Mouse (Mus musculus) left cerebral cortex, postnatal 4 days (tissue): Measurements from ENCODE around the gene Zbtb7a. TPM values are rescaled to one million over a fixed set of nuclear protein-coding genes. Genes with fewer than 3 reads are reported as not detected.

Source experiments
- DNase-seq: peaks from one replicate; pipeline ENCODE4 v3.0.0-alpha.2; 2022
- intact Hi-C: fragments of 180-260 bp; cut with DNase I; formaldehyde crosslinking; loops from one replicate; pipeline ENCODE4 v1.15.1; 2025
- total RNA-seq, 2 experiments: library from RNA; stranded (reverse); gene quantifications; 2 replicates each; pipeline ENCODE4 v1.2.3; 2021

Gene Zbtb7a
- total RNA-seq, 2 experiments from 2014 or later = 23.3 to 24.7 TPM

GRCm38 (mm10) chr10:81187161-81187560 is 52.1 kb downstream of the Zbtb7a start:
- intact Hi-C loops = no loop called here
- no peak for DNase-seq

- intact Hi-C loops = loop anchor here (10.0 kb wide), 2 partner anchors 155 to 275 kb away; partner anchors contain the start of gene Gipc3
- no peak for DNase-seq
Measured at GRCm38 (mm10) chr10:81189821-81190220, 54.8 kb downstream of the Zbtb7a start.

DNA sequence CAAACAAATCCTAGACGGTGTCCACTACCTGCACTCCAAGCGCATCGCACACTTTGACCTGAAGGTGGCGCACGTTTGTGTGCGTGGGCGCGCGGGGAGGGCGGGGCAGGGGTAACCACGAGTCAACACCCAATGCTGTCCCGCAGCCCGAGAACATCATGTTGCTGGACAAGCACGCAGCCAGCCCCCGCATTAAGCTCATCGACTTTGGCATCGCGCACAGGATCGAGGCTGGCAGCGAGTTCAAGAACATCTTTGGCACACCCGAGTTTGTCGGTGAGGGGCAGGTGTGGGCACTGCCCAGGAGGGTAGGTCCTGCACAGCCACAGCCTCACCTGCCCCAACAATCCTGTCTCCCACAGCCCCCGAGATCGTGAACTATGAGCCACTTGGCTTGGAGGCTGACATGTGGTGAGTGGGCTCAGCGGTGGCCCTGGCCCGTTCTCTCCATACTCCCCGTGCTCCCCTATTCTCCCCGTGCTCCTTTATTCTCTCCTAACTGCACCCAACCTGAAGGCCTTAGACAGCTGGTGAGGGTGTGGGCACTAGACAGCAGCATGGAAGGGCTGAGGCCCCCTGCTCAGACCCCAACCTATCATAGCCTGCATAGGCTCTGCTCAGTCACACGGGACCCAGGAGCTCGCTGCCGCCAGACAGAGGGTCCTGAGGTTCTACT is 55.4 kb downstream of the Zbtb7a start:
- intact Hi-C loops = loop anchor here (10.0 kb wide), 2 partner anchors 154 to 274 kb away; partner anchors contain the start of gene Gipc3
- DNase-seq = no peak

DNA sequence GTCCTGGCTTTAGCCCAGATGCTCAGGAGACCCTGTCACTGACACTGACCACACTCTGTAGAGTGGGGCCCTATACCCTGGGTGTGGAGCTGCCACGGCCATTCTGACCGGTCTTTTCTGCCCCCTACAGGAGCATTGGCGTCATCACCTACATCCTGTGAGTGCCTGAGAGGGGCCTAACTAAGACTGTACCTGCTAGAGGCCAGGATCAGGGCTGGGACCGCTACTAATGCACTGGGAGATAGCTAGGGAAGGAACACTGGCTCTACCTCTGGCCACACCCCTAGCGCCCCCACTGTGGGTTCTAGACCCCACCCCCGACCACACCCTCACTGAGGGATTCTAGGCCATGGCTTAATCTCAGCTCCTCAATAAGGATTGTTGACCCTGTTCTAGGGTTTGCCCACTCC is 55.9 kb downstream of the Zbtb7a start:
- intact Hi-C loops = loop anchor here (10.0 kb wide), 2 partner anchors 154 to 274 kb away; partner anchors contain the start of gene Gipc3
- no peak for DNase-seq

DNA sequence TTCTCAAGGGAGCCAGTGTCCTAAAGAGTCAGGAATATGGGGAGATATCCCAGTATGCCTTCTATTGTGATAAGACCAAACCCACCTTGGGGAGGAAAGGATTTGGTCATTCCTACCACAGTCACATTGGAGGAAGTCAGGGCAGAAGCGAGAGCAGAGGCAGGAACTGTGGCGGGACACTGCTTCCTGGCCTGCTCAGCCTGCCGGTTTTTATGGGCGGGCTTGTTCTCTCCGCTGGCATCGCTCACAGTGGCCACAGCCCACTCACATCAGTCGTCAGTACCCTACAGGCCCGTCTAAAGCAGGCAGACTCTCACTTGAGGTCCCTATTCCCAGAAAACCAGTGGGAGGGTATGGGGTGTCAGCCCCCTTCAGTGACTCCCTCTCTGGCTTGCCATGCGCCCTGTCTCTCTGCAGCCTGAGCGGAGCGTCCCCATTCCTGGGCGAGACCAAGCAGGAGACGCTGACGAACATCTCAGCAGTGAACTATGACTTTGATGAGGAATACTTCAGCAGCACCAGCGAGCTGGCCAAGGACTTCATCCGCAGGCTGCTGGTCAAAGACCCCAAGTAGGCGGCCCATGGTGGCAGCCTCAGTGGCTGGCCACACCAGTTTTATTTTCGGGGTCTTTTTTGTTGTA is 56.4 kb downstream of the Zbtb7a start:
- DNase-seq = no peak
- intact Hi-C loops = loop anchor here (10.0 kb wide), 2 partner anchors 153 to 273 kb away; partner anchors contain the start of gene Gipc3

DNA sequence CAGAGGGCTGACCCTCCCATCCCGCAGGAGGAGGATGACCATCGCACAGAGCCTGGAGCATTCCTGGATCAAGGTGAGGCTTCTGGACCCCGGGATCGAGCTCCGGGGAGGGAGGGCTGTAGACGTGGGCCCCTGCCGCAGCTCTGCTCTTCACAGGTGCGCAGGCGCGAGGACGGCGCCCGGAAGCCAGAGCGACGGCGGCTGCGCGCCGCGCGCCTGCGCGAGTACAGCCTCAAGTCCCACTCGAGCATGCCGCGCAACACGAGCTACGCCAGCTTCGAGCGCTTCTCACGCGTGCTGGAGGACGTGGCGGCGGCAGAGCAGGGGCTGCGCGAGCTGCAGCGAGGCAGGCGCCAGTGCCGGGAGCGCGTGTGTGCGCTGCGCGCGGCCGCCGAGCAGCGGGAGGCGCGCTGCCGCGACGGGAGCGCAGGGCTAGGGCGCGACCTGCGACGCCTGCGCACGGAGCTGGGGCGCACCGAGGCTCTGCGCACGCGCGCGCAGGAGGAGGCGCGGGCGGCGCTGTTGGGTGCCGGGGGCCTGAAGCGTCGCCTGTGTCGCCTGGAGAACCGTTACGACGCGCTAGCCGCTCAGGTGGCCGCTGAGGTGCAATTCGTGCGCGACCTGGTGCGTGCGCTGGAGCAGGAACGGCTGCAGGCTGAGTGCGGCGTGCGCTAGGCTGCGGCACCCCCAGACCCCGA is 57.4 kb downstream of the Zbtb7a start:
- intact Hi-C loops = loop anchor here (10.0 kb wide), 2 partner anchors 152 to 272 kb away; partner anchors contain the start of gene Gipc3
- DNase-seq = peak; percentile 81

DNA sequence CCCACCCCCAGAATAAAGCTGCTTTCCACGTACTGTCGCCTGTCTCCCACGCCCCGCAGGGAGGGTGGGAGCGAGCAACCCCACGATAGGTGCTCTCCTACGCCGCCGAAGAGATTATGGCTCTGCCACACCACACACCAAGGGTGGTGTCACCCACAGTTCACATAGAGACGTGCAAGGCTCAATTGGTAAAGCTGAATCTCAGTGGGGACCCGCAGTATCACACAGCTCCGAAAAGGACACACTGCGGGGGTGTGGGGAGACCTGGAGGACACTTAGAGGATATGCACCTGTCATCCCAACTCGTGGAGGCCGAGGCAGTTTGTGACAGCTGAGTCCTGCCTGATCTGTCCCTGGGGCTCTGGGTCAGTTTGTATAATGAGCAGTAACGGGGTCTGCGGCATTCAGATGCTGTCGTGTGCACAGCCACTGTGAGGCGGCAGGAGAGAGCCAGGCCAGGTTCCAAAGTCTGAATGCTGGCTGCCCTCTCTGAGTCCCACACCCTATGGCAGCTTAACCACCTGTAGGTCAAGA is 58.0 kb downstream of the Zbtb7a start:
- peak; percentile 43 for DNase-seq
- intact Hi-C loops = loop anchor here (10.0 kb wide), 2 partner anchors 152 to 272 kb away; partner anchors contain the start of gene Gipc3

- intact Hi-C loops = loop anchor here (10.0 kb wide), 2 partner anchors 151 to 271 kb away; partner anchors contain the start of gene Gipc3
- DNase-seq = no peak
Measured at GRCm38 (mm10) chr10:81193991-81194774, 59.2 kb downstream of the Zbtb7a start.

DNA sequence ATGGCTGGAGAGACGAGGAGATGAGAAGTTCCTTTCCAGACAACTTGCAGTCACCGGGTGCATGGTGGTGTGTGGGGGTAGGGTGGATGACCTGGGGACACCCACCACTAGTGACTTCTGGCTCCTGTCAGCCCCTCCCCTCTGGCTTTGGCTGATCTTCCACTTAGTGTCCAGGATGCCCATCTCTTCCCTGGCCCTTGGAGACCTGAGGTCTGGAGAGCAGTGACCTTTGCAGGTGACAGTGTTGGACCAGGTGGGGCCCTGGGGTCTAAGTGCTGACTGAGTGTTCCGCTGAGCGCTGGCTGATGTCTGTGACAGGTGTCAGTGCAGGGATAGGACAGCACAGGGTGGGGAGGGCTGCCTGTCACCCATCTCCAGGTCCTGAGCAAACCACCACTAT is 60.3 kb downstream of the Zbtb7a start:
- DNase-seq = no peak
- intact Hi-C loops = loop anchor here (10.0 kb wide), 2 partner anchors 150 to 270 kb away; partner anchors contain the start of gene Gipc3

GRCm38 (mm10) chr10:81196470-81197065 is 61.5 kb downstream of the Zbtb7a start:
- intact Hi-C loops = loop anchor here (10.0 kb wide), 2 partner anchors 148 to 268 kb away; partner anchors contain the start of gene Gipc3
- no peak for DNase-seq

GRCm38 (mm10) chr10:81197305-81197704 is 62.3 kb downstream of the Zbtb7a start:
- intact Hi-C loops = loop anchor here (10.0 kb wide), 2 partner anchors 147 to 267 kb away; partner anchors contain the start of gene Gipc3
- DNase-seq = no peak

- intact Hi-C loops = loop anchor here (10.0 kb wide), 2 partner anchors 147 to 267 kb away; partner anchors contain the start of gene Gipc3
- peak; percentile 57 for DNase-seq
Measured at GRCm38 (mm10) chr10:81198230-81198629, 63.2 kb downstream of the Zbtb7a start.

GRCm38 (mm10) chr10:81198990-81199389 is 64.0 kb downstream of the Zbtb7a start:
- intact Hi-C loops = loop anchor here (10.0 kb wide), 2 partner anchors 146 to 266 kb away; partner anchors contain the start of gene Gipc3
- no peak for DNase-seq

DNA sequence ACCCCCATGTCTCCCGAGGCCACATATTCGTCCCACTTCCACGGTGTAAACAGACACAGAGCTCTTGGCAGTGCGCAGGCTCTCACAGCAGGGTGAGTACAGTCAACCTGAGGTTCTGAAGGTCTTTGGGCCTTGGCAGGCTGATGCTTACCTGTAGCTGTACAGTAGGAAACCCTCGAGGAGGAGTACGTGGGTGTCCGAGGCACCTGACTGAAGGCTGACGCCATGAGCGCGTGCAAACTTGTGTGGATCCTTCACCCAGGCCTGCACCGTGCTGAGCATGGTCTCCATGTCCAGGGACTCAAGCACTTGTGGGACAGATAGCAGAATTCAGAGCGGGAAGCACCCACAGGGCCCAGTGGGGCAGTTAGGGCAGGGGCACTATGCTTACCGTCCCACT is 65.1 kb downstream of the Zbtb7a start:
- intact Hi-C loops = no loop called here
- DNase-seq = no peak

GRCm38 (mm10) chr10:81200605-81201287 is 65.7 kb downstream of the Zbtb7a start:
- intact Hi-C loops = no loop called here
- no peak for DNase-seq

DNA sequence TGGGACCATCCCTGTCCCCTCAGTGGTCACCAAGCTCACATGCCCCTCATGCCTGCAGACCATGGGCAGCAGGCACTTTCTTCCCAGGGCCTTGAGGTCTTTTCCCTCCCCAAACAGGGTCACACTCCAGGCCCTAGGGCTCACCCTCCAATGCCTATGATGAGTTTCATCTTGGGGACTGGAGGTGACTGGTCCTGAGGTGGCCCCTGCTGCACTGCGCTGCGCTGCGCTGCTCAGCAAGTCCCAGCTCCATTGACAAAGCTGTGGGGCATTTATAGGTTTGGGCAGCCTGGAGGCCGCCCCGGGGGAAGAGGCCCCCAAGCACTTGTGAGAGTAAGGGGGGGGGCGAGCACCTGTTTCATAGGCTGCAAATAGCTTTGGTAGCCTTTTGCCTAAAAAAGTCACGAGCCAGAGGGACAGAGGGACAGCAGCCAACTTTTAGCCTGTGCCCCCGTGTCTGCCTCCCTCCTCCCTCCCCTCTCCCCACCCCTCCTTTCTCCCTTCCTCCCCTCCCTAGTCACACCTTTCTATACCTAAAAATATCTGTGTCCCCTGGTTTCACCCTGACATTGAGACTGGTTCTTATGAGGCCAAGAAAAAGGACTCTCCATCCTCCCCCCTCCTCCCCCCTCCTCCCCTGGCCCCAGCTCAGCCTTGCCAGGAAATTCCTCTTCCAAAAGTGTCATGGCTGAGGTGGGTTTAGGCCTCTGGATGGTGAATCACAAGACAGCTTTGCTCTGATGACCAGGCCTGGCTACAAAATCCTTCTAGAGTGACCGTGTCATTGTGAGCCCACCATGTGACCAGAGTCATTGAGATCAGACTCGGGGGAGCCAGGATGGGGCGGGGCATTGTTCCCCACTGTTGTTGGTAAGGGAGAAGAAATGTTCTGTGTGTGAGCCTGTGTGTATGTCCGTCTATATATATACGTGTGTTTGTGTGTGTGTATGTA is 67.1 kb downstream of the Zbtb7a start, which contains the start of gene Nmrk2:
TSS of gene Nmrk2 (minus strand) at position 245 of the 952 bp plus-strand sequence.
- DNase-seq = no peak
- intact Hi-C loops = no loop called here
